1 mouse cellular context compared by ENCODE assay signal in the genomic region with DNA sequence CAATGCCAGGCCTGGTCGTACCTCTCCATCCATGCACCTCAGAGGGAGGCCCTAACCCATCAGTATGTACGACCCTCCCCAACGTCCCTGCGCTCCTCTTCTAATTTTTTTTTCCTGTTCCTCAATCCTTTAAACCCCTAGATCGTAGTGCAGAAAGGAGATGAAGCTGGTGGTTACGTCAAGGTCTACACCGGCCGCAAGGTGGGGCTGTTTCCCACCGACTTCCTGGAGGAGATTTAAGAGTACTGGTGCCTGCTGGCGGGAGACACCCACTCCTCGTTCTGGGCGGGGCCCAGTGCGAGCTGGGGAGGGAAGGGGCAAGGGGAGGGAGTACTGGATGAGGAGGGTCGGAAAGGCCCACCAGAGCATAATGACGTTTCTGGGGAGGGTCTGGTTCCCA.
TF ChIP-seq lines count a peak whose summit lies in the region.

No protein-coding gene starts in this region.

TF ChIP-seq in myocyte, 11 proteins besides CTCF, POLR2A, EP300 and RAD21 (continued from another document):
- no peak for TF ChIP-seq E2F4 (IDR thresholded peaks at IDR 0.05; ENCODE audit: insufficient read depth)
- TF ChIP-seq USF1 (IDR thresholded peaks at IDR 0.05; ENCODE audit: low read depth) = no peak
- no peak for TF ChIP-seq SRF (IDR thresholded peaks at IDR 0.05; ENCODE audit: control insufficient read depth, insufficient read length, low read depth)
- TF ChIP-seq MAX (IDR thresholded peaks at IDR 0.05; ENCODE audit: low read depth) = no peak
- TF ChIP-seq MYOG (IDR thresholded peaks at IDR 0.05; ENCODE audit: control insufficient read depth in 1 of 3, insufficient read depth in 1 of 3, insufficient read length in 2 of 3, low read depth in 2 of 3) = no peak
